Mouse (Mus musculus) layer of hippocampus, postnatal 10 days (tissue): ENCODE measurements around the gene Meis2. TPM values are rescaled to one million over a fixed set of nuclear protein-coding genes. Genes with fewer than 3 reads are reported as not detected.

Source experiments
- DNase-seq, 2 experiments: peaks; one replicate each; pipeline ENCODE4 v3.0.0; 2021; ENCODE audit warnings: low spot score in 2 of 2
- long read RNA-seq: library from polyadenylated mRNA; stranded (forward); transcript quantifications from one replicate; pipeline ENCODE4 v2.0.0, GENCODE M21; 2023
- total RNA-seq, 2 experiments: library from RNA; stranded (reverse); gene quantifications; 2 replicates each; pipeline ENCODE4 v1.2.3; 2021

Meis2 gene
- 10 to 100 TPM; 49.6 to 50.6 TPM for total RNA-seq
- long read RNA-seq, transcript Meis2-202 (13 exons, 2,844 nt): major isoform, 7 of 33 reads
- long read RNA-seq, partial matches to known transcripts: 16 of 33 reads
- long read RNA-seq, other reads (novel, unspliced or antisense): 6 of 33 reads

GRCm38 (mm10) chr2:116065570-116066005, at the start of gene Meis2:
Meis2 (minus strand) TSS chr2:116065839.
- peak; percentile 65 to 74 for DNase-seq

GRCm38 (mm10) chr2:116106194-116106593, 40.6 kb upstream of the Meis2 start:
- DNase-seq: peak in 1 of 2 experiments; percentile 17

GRCm38 (mm10) chr2:116105179-116105578, 39.5 kb upstream of the Meis2 start:
- DNase-seq: no peak

GRCm38 (mm10) chr2:116103411-116103996, 37.9 kb upstream of the Meis2 start:
- no peak for DNase-seq

- DNase-seq: peak; percentile 64 to 71
Measured at GRCm38 (mm10) chr2:116101221-116101620, 35.6 kb upstream of the Meis2 start.

GRCm38 (mm10) chr2:116080961-116081360, 15.3 kb upstream of the Meis2 start:
- no peak for DNase-seq

- DNase-seq: no peak
Measured at GRCm38 (mm10) chr2:116078841-116079240, 13.2 kb upstream of the Meis2 start.

GRCm38 (mm10) chr2:116077716-116078115, 12.1 kb upstream of the Meis2 start:
- no peak for DNase-seq

- no peak for DNase-seq
Measured at GRCm38 (mm10) chr2:116076752-116077480, 11.3 kb upstream of the Meis2 start.

- DNase-seq: peak in 1 of 2 experiments; percentile 53
Measured at GRCm38 (mm10) chr2:116075902-116076301, 10.3 kb upstream of the Meis2 start.

GRCm38 (mm10) chr2:116075477-116075876, 9.8 kb upstream of the Meis2 start:
- DNase-seq: peak in 1 of 2 experiments; percentile 46

GRCm38 (mm10) chr2:116074726-116075440, 9.2 kb upstream of the Meis2 start:
- DNase-seq: no peak

- no peak for DNase-seq
Measured at GRCm38 (mm10) chr2:116074061-116074460, 8.4 kb upstream of the Meis2 start.

GRCm38 (mm10) chr2:116073311-116073904, 7.8 kb upstream of the Meis2 start:
- peak in 1 of 2 experiments; percentile 9 for DNase-seq

- no peak for DNase-seq
Measured at GRCm38 (mm10) chr2:116072706-116073105, 7.1 kb upstream of the Meis2 start.

GRCm38 (mm10) chr2:116072321-116072640, 6.6 kb upstream of the Meis2 start:
- no peak for DNase-seq

GRCm38 (mm10) chr2:116071571-116072320, 6.1 kb upstream of the Meis2 start:
- peak; percentile 60 to 72 for DNase-seq

GRCm38 (mm10) chr2:116070614-116071425, 5.2 kb upstream of the Meis2 start:
- no peak for DNase-seq

- no peak for DNase-seq
Measured at GRCm38 (mm10) chr2:116069451-116070225, 4.0 kb upstream of the Meis2 start.
